ENCODE assay signal across 20 mouse cellular contexts in genomic region chr15:82063909-82064308, GRCm38 (mm10). TPM values are rescaled to one million over a fixed set of nuclear protein-coding genes. Genes with fewer than 3 reads are reported as not detected.
"Had no signal": no experiment of that assay in that cellular context is flagged by ENCODE, and none has a peak within 500 bp of the region (broad histone marks: within the 10 kb centered on the region; RNA-seq: fewer than 3 reads in every experiment).

No protein-coding gene starts in this region.

- H3K27ac ChIP-seq: left cerebral cortex, adult 2 months; liver, embryonic 15.5 days had no signal

- H3K9ac ChIP-seq: liver, embryonic 15.5 days; lung, embryonic 14.5 days had no signal

- H3K36me3 ChIP-seq: liver, embryonic 15.5 days had no signal

- DNase-seq: kidney, adult 8-10 months; kidney, postnatal 25 days; lung, embryonic 14.5 days; lung, postnatal 10 days; lung, postnatal 4 days; right cerebral cortex, postnatal 14 days; thymus, adult 2 months; thymus, postnatal 25 days had no signal

- H3K4me1 ChIP-seq: liver, embryonic 15.5 days had no signal

- H3K9me3 ChIP-seq: liver, embryonic 15.5 days; megakaryocyte, embryonic 14.5 days had no signal

- H3K4me2 ChIP-seq: liver, embryonic 11.5 days; liver, embryonic 15.5 days; lung, embryonic 14.5 days; midbrain, embryonic 11.5 days had no signal

- H3K4me3 ChIP-seq: left cerebral cortex, adult 2 months; liver, embryonic 15.5 days; megakaryocyte, embryonic 14.5 days had no signal

- ATAC-seq: midbrain, embryonic 16.5 days had no signal

RNA-seq across cellular contexts. Expression of gene 4930407I10Rik, which starts 5.0 kb away (rescaled TPM):
- polyA plus RNA-seq: kidney, embryonic 16.5 days; limb, embryonic 11.5 days; liver, embryonic 11.5 days; liver, embryonic 15.5 days; lung, embryonic 14.5 days; midbrain, embryonic 11.5 days; midbrain, embryonic 16.5 days; neural tube, embryonic 14.5 days; spleen, adult 2 months; stomach, embryonic 16.5 days; urinary bladder, adult 2 months had no signal

RNA-seq across cellular contexts. Expression of gene Mei1, which starts 5.9 kb away (rescaled TPM):
- polyA plus RNA-seq: kidney, embryonic 16.5 days; liver, embryonic 11.5 days; liver, embryonic 15.5 days; lung, embryonic 14.5 days; midbrain, embryonic 11.5 days; midbrain, embryonic 16.5 days; neural tube, embryonic 14.5 days; spleen, adult 2 months had no signal
